Mouse (Mus musculus) midbrain, embryonic 14.5 days (tissue): ENCODE measurements around the gene Kras. TPM values are rescaled to one million over a fixed set of nuclear protein-coding genes. Genes with fewer than 3 reads are reported as not detected.

Experiments
- ATAC-seq: fragments of 200-750 bp; cut with Nextera tagmentation; 2 replicates; pipeline ENCODE4 v1.8.0; 2017; ENCODE audit warnings: moderate number of reproducible peaks, moderate library complexity; ENCODE audit not compliant: low FRiP score, low TSS enrichment
- DNase-seq: peaks from one replicate; pipeline ENCODE4 v3.0.0-alpha.2; 2015
- H3K27ac ChIP-seq: fragments of 300-500 bp; sonication (generic); replicated peaks from 2 replicates; pipeline ENCODE4 v1.5.1; 2014; ENCODE audit warnings: mild to moderate bottlenecking, low read depth, low read length, moderate library complexity
- H3K27me3 ChIP-seq: fragments of 300-500 bp; sonication (generic); 2 replicates; pipeline ENCODE4 v1.6.1; 2014; ENCODE audit warnings: low read length, control low read depth, mixed read lengths; ENCODE audit not compliant: control insufficient read depth, insufficient read depth
- H3K36me3 ChIP-seq: fragments of 300-500 bp; sonication (generic); 2 replicates; pipeline ENCODE4 v1.6.1; 2014; ENCODE audit warnings: low read length, control low read depth; ENCODE audit not compliant: control insufficient read depth, insufficient read depth
- H3K4me1 ChIP-seq: fragments of 300-500 bp; sonication (generic); 2 replicates; pipeline ENCODE4 v1.6.1; 2014; ENCODE audit warnings: mild to moderate bottlenecking, antibody characterized with exemption, low read length, control low read depth; ENCODE audit not compliant: control insufficient read depth, insufficient read depth
- H3K4me2 ChIP-seq: fragments of 300-500 bp; sonication (generic); 2 replicates; pipeline ENCODE4 v1.6.1; 2014; ENCODE audit warnings: mild to moderate bottlenecking, low read length, moderate library complexity
- H3K4me3 ChIP-seq: fragments of 300-500 bp; sonication (generic); replicated peaks from 2 replicates; pipeline ENCODE4 v1.5.1; 2014; ENCODE audit warnings: low read depth, low read length
- H3K9ac ChIP-seq: fragments of 300-500 bp; sonication (generic); replicated peaks from 2 replicates; pipeline ENCODE4 v1.6.1; 2014; ENCODE audit warnings: mild to moderate bottlenecking, low read length, moderate library complexity
- H3K9me3 ChIP-seq: fragments of 300-500 bp; sonication (generic); 2 replicates; pipeline ENCODE4 v1.6.1; 2016; ENCODE audit warnings: low read length, control low read depth, mixed read lengths; ENCODE audit not compliant: control insufficient read depth
- WGBS: fragments of 180-500 bp; shearing (Covaris S2); extraction: QIAGEN DNeasy Blood & Tissue Kit; methylation state at CpG from one replicate; pipeline ENCODE4 v1.1.7; 2014; 5-methylcytosine and 5-hydroxymethylcytosine counted together
- polyA plus RNA-seq: library from polyadenylated mRNA; unstranded; fragments of >200 nt; fragmentation: Nextera tagmentation; extraction: Ambion mirVana; gene quantifications from 2 replicates; pipeline ENCODE4 v1.2.1, GENCODE M21; 2014

Kras gene
- polyA plus RNA-seq, 1 experiment from 2014 or later, result 115 TPM

DNA sequence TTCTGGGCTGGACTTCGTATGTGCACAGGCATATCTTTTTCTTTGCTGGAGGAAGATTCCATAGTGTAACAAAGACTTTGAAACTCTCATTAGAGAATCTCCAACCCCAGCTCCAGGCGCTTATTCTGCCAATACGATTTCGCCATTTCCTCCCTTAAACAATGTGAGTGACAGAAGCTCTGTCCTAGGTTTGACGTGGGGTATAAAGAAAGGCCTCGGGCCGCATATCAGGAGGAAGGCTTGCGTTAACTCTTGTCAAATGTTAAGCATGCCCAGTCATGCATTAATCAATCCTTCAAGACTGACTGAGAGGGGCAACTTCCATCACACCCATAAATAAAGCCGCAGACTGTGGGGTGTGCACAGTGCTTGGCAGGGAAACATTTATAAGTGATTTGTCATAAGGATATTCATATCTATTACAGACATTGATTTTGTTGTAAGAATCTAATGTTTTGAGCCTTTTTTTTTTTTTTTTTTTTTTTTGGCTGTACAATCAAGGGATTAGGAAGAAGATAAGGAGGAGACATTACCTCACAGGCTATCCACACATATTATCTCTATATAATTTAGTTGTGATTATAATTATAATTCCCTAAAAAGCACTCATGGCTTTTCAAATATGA is 27.2 kb upstream of the Kras start:
- DNase-seq (no peak), ATAC-seq (no peak)
- Histone ChIP-seq H3K27ac (no peak overlapping the region), H3K4me1 (peaks cover 5% of the 10 kb centered on the region), H3K36me3 (no peaks in the 10 kb centered on the region), H3K4me3 (no peak overlapping the region), H3K27me3 (no peaks in the 10 kb centered on the region), H3K9me3 (no peaks in the 10 kb centered on the region), H3K9ac (no peak overlapping the region), H3K4me2 (no peak overlapping the region)
- WGBS, result 27% methylated on average over 9 of the region's 9 CpGs

DNA sequence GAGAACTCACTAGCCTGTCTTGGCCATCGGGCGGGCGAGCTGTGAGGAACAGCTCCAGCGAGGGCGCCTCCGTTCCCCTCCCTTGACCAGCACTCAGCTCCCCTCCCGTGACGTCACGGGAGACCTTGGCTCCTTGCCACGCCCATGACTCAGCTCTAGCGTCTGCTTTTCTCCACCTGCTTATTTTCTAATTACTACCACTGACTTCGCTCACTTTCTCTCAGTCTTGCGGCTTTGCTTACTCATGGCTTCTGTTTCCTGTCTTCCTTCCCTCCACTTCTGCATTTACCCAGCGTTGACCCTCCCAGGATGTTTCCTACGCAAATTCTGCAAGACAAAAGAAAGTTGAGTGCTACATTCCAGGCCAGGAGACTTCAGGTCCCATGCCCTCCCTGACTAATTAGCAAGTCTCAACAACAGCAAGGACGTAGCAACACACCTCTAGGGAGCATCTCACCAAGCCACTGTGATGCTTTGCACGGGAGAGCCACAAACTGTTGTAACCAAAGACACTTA is 26.3 kb upstream of the Kras start:
- no peak for ATAC-seq
- no peaks in the 10 kb centered on the region for H3K9me3 ChIP-seq
- H3K4me1 ChIP-seq, result peaks cover 5% of the 10 kb centered on the region
- 7% methylated on average over 17 of the region's 17 CpGs for WGBS
- H3K4me2 ChIP-seq, result peak overlapping the region; percentile 32
- peak; percentile 73 for DNase-seq
- H3K27me3 ChIP-seq, result no peaks in the 10 kb centered on the region
- H3K9ac ChIP-seq, result no peak overlapping the region
- no peak overlapping the region for H3K27ac ChIP-seq
- H3K36me3 ChIP-seq, result no peaks in the 10 kb centered on the region
- 0 out of 2 replicates have a peak overlapping the region, but pooled peaks have one; percentile 7 for H3K4me3 ChIP-seq

DNA sequence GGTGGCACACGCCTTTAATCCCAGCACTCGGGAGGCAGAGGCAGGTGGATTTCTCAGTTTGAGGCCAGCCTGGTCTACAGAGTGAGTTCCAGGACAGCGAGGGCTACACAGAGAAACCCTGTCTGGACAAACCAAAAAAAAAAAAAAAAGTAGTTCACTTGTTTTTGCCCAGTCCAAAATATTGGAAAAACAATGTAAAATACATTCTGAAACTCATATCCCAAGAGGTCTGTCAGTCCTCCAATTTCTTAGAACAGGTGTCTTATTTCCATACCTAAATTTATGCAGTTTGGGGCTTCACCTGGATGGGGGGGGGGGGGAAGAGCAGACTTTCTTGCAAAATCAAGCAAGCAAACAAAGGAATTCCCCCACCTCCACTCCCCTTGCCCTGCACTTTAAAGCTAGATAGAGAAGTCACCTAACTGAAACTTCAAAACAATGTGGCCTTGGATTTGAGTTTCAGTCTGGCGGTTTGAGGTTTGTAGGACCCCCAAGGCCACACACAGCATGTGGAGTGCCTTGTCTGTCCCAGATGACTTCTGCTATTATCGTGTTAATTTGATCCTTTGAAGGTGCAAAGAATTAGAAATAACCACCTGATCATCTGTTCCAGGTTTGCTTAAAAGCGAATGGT is 25.7 kb upstream of the Kras start:
- no peak for DNase-seq
- Histone ChIP-seq H3K9me3 (no peaks in the 10 kb centered on the region), H3K4me2 (peak overlapping the region; percentile 32; the same call in 1 of the 2 replicates), H3K36me3 (no peaks in the 10 kb centered on the region), H3K4me3 (no peak overlapping the region), H3K27me3 (no peaks in the 10 kb centered on the region), H3K9ac (no peak overlapping the region), H3K4me1 (peaks cover 5% of the 10 kb centered on the region), H3K27ac (no peak overlapping the region)
- ATAC-seq, result no peak
- 51% methylated on average over 6 of the region's 6 CpGs for WGBS

DNA sequence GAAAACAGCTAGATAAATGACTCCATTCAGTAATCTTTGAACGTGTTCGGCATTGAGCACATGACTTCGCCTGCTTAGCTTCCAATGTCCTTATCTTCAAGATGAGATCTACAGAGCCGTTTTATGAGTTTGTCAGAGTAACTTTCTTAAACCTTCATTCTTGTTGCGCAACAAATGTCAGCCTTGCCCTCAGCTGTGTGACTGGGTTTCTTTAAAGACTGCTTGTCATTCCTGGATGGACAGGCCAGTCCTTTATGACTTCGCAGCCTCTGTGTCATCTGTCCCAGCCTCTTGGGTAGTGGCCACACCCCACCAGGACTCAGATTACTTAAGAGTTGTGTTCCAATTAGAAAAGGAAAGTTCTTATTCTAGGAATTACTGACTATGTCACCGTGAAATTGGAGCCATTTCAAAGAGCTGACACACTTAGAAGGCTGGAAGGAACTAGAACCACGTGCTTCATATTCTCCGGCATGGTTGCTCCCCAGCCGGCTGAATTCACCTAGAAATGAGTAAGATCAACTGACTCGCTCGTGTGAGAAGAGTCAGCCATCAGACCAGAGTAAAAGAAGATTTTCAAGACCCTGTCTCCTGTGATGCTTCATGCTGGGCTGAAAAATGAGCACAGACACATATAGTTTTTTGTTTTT is 24.1 kb upstream of the Kras start:
- no peak overlapping the region for H3K4me3 ChIP-seq
- H3K27ac ChIP-seq, result no peak overlapping the region
- H3K4me1 ChIP-seq, result peaks cover 5% of the 10 kb centered on the region
- H3K4me2 ChIP-seq, result no peak overlapping the region
- H3K9ac ChIP-seq, result no peak overlapping the region
- WGBS, result 83% methylated on average over 12 of the region's 12 CpGs
- H3K36me3 ChIP-seq, result no peaks in the 10 kb centered on the region
- ATAC-seq (no peak), DNase-seq (no peak)
- no peaks in the 10 kb centered on the region for H3K9me3 ChIP-seq
- H3K27me3 ChIP-seq, result no peaks in the 10 kb centered on the region

DNA sequence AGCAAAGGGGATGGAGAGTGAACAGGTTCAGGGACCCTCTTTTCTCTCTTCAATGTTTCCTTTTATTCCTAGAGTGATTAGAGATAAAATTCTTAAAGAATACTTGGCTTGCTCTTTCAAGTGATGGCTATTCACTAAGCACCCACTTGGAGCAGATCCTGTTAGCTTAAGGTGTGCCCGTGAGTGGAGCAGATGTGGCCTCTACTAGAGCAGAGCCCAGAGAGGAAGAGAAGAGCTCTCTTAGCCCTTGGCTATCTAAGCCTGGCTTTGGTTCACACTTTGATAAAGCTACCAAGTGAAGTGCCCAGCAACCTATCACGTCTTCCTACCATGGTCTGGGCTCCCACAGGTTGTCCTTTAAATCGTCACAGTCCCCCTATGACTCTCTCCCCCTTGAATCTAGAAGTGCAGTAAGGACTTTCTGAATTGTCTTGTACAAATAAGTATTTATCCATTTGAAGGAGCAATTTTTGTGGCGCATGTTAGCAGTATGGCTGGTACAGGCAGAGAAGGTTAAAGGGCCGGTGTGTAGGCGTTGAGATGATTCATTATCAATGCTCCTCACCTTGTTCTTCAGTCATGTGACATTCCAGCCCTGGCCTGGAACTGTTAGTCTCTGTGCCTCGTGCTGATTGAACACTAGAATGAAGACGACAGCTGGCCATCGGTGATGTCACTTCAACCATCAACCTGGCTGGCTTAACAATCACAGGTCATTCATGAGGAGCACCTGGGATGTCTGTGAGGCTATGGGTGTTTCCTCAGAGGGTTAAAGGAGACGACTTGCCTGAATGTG is 22.3 kb upstream of the Kras start:
- 87% methylated on average over 10 of the region's 10 CpGs for WGBS
- DNase-seq, result no peak
- ATAC-seq, result no peak

DNA sequence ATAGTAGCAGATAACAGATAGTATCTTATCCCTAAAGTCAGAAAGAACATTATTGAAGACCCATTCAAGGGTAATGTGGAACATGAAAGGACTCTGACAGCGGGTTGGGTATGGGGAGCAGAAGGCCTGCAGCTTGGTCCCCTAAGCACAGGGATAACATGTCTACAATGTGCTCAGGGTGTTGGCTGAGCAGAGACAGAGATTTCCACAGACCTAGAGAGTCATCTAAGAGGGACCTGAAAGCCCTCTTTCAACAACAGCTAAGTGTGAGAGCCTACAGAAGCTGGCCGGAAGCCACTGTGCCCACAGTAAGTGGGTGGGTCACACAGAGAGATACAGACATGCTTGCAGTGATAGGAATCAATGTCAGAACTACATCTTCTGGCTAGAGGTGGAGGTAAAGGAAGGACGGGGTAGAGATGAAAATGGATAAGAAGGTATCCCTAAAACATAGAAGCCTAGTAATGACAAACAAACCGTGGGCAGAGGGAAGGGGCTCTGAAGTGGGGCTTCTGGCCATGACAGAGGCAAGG is 19.3 kb upstream of the Kras start:
- Histone ChIP-seq H3K4me3 (no peak overlapping the region), H3K9ac (no peak overlapping the region), H3K4me1 (no peaks in the 10 kb centered on the region), H3K27ac (no peak overlapping the region), H3K4me2 (no peak overlapping the region), H3K27me3 (no peaks in the 10 kb centered on the region), H3K9me3 (no peaks in the 10 kb centered on the region), H3K36me3 (no peaks in the 10 kb centered on the region)
- DNase-seq (no peak), ATAC-seq (no peak)
- WGBS, result 87% methylated on average over 4 of the region's 4 CpGs

More for the DNA sequence above, 22.3 kb upstream of the Kras start:
- Histone ChIP-seq H3K27me3 (no peaks in the 10 kb centered on the region), H3K4me1 (peaks cover 5% of the 10 kb centered on the region), H3K9me3 (no peaks in the 10 kb centered on the region), H3K9ac (no peak overlapping the region), H3K4me2 (no peak overlapping the region), H3K4me3 (no peak overlapping the region), H3K27ac (no peak overlapping the region), H3K36me3 (no peaks in the 10 kb centered on the region)

DNA sequence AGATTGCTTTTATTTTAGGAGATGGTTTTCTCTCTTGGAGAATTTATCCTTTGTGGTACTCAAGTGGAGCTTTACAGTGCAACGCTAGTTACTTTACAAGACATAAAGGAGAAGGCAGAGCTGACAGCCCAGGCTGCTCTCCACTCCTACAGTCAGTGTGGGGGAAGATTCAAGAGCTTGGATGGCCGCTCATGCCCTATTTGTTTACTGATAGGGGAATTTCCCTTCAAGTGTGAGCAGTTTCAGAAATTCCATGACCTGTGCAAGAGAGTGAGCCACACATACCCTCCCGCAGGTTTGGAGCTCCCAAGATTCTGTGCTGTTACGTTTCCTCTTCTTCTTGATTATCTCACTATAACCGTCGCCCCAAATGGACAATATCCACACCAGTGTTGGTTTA is 17.7 kb upstream of the Kras start:
- DNase-seq (no peak), ATAC-seq (no peak)
- H3K36me3 ChIP-seq, result no peaks in the 10 kb centered on the region
- H3K4me1 ChIP-seq, result no peaks in the 10 kb centered on the region
- WGBS, result 94% methylated on average over 6 of the region's 6 CpGs
- H3K9me3 ChIP-seq, result no peaks in the 10 kb centered on the region
- no peak overlapping the region for H3K4me3 ChIP-seq
- no peaks in the 10 kb centered on the region for H3K27me3 ChIP-seq
- no peak overlapping the region for H3K9ac ChIP-seq
- no peak overlapping the region for H3K27ac ChIP-seq
- no peak overlapping the region for H3K4me2 ChIP-seq

DNA sequence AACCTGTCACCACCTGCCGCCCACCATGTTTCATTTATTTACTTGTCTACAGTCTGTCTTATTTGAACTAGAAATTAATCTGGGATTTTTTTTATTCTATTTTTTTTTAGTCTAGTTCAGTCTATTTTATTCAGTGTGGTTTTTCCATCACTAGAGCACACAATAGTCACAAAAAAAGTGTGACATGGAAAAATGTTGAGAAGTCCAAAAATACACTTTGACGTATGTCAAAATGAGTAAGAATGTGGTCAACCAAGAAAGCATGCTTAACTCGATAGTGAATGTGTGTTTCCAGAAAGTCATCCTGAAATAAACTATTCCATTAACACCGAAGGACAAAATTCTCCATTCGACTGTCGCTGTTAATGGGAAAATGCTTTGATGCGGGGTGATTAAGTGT is 12.3 kb upstream of the Kras start:
- no peaks in the 10 kb centered on the region; the same call in 1 of the 2 replicates for H3K4me1 ChIP-seq
- 78% methylated on average over 7 of the region's 7 CpGs for WGBS
- H3K9ac ChIP-seq, result no peak overlapping the region
- DNase-seq (no peak), ATAC-seq (no peak)
- no peaks in the 10 kb centered on the region for H3K36me3 ChIP-seq
- H3K27ac ChIP-seq, result no peak overlapping the region
- H3K4me3 ChIP-seq, result no peak overlapping the region
- H3K27me3 ChIP-seq, result no peaks in the 10 kb centered on the region
- H3K9me3 ChIP-seq, result no peaks in the 10 kb centered on the region
- H3K4me2 ChIP-seq, result no peak overlapping the region
